Mouse (Mus musculus): Measurements from ENCODE around the gene Prkcz. TPM values are rescaled to one million over a fixed set of nuclear protein-coding genes. Genes with fewer than 3 reads are reported as not detected.
A peak's percentile ranks its signal among the peaks of the same experiment; 100 is the strongest.

The Prkcz gene
- polyA plus RNA-seq, 1 experiment from 2014 or later, result 93.9 TPM

DNA sequence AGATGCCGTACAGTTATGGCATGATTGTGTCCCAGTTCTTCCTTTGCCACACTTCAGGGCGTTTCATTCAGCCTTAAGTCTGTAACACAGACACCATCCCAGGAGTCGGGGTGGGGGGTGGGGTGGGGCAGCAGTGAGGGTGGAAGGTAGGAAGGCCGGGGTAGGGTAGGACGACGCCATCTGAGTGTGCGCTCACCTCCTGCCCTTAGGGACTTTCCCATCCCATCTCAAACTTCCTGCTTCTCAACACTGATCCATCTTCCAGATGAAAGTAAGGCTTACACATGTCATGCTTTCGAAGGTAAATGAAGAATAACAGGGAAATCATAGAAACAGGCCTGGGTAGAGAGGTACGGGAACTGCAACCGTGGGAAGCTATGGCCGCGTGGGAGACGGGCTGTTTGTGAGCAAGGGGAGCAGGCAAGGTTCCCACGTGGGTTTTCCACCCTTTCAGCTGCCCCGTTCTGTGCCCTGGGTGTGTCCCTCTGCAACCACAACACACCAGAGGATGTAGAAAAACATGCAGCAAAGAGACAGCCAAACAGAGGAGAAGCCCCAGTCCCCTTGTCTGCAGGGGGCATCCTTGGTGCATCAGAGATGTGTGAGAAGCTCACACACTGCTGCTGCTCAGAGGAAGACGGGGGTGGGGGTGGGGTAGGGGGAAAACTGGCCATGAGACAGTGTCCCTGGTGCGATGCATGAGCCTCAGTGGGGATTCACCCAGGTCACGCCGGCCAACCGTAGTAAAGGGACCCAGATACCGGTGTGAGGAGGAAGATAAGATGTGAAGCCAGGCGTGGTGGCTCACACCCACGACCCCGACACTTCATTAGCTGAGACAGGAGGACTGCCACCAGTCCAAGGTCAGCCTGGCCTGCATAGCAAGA lies 54.6 kb downstream of the Prkcz start:
- Histone ChIP-seq H3K4me2 (ENCODE audit: low read length) (no peak overlapping the region), H3K9me3 (ENCODE audit: control insufficient read depth, low read length) (no peaks in the 10 kb centered on the region), H3K9ac (ENCODE audit: low read depth, low read length) (no peak overlapping the region), H3K4me1 (ENCODE audit: control insufficient read depth, insufficient read depth, low read depth, low read length) (peaks cover 39% of the 10 kb centered on the region), H3K27ac (ENCODE audit: low read depth, low read length) (no peak overlapping the region), H3K27me3 (replicated peaks; ENCODE audit: control insufficient read depth, insufficient read depth, low read length) (no peaks in the 10 kb centered on the region), H3K36me3 (ENCODE audit: control insufficient read depth, insufficient read depth, low read length) (no peaks in the 10 kb centered on the region), H3K4me3 (ENCODE audit: low read length) (no peak overlapping the region)
- no peak for ATAC-seq
- WGBS, result 71% methylated on average over 24 of the region's 24 CpGs

DNA sequence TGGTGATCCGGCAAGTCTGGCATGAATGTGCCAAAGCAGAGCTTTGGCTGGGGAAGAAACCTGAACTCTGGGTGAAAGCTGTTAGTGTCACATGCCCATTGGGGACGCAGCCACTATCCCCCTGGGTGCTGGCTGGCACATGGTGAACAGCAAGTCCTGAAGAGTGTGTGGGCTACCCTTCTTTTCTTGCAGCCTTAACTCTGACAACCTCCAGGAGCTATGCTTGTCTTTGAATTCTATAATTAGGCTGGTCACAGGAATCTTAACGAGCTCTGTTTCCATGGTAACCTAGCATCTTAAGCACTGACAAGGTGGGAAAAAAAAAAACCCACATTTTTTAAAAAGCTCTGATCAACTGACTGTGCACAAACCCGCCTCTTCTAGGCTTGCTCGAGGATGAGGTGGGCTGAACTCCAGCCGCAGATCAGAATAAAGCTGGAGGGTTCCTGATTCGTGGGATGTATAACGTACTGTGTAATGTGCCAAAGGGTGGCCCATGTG lies 55.6 kb downstream of the Prkcz start:
- Histone ChIP-seq H3K9ac (ENCODE audit: low read depth, low read length) (0 out of 2 replicates have a peak overlapping the region, but pooled peaks have one; percentile 19), H3K4me2 (ENCODE audit: low read length) (peak overlapping the region; percentile 36), H3K4me3 (ENCODE audit: low read length) (no peak overlapping the region), H3K9me3 (ENCODE audit: control insufficient read depth, low read length) (no peaks in the 10 kb centered on the region), H3K4me1 (ENCODE audit: control insufficient read depth, insufficient read depth, low read depth, low read length) (peaks cover 39% of the 10 kb centered on the region), H3K36me3 (ENCODE audit: control insufficient read depth, insufficient read depth, low read length) (no peaks in the 10 kb centered on the region), H3K27ac (ENCODE audit: low read depth, low read length) (peak overlapping the region; percentile 70), H3K27me3 (replicated peaks; ENCODE audit: control insufficient read depth, insufficient read depth, low read length) (no peaks in the 10 kb centered on the region)
- ATAC-seq, result 0 out of 2 replicates have a peak, but pooled peaks have one; percentile 15
- WGBS, result 28% methylated on average over 8 of the region's 8 CpGs

DNA sequence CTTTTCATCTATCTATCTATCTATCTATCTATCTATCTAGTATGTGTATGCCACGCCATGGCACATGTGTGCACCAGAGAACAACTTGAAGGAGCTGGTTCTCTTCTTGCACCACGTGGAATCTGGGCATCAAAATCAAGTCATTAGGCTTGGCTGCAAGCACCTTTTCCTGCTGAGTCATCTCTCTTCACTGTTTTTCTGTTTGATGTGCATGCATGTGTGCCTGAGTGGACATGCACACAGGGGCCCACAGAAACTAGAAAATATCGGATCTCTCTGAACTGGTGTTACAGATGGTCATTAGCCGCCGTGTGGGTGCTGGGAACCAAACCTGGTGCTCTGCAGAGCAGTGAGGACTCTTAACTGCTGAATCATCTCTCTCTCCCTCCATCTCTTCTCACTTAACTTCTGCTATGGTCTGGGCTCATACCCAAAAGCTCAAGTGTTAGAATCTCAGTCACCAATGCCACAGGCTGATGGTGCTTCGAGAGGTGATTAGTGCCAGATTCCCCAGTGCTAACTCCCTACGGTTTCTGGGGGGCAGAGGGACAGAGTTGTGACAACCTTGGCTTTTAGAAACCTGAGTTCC lies 56.6 kb downstream of the Prkcz start:
- Histone ChIP-seq H3K27ac (ENCODE audit: low read depth, low read length) (no peak overlapping the region), H3K9ac (ENCODE audit: low read depth, low read length) (no peak overlapping the region), H3K4me3 (ENCODE audit: low read length) (no peak overlapping the region), H3K4me2 (ENCODE audit: low read length) (no peak overlapping the region), H3K36me3 (ENCODE audit: control insufficient read depth, insufficient read depth, low read length) (no peaks in the 10 kb centered on the region), H3K4me1 (ENCODE audit: control insufficient read depth, insufficient read depth, low read depth, low read length) (peaks cover 39% of the 10 kb centered on the region), H3K9me3 (ENCODE audit: control insufficient read depth, low read length) (no peaks in the 10 kb centered on the region), H3K27me3 (replicated peaks; ENCODE audit: control insufficient read depth, insufficient read depth, low read length) (no peaks in the 10 kb centered on the region)
- no peak for ATAC-seq
- WGBS, result 92% methylated on average over 7 of the region's 7 CpGs

DNA sequence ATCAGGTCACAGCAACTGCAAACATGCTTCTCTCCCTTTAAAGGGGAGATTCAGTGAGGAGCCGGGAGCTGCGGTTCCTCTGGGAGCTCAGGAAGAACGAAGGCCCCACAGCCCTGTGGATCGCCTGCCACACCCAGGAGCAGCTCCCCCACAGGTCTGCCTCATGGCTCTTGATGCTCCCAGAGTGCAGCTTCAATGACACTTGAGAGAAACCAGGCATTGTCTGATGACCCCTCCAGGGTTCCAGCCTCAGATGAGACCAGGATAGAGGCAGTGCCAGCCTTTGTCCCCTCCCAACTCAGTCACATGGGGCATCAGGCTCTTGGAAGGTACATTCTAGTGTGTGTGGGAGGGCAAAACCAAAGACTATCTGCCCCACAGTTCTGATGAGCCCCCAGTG lies 59.2 kb downstream of the Prkcz start:
- H3K4me3 ChIP-seq (ENCODE audit: low read length), result no peak overlapping the region
- no peaks in the 10 kb centered on the region for H3K27me3 ChIP-seq (replicated peaks; ENCODE audit: control insufficient read depth, insufficient read depth, low read length)
- no peaks in the 10 kb centered on the region for H3K9me3 ChIP-seq (ENCODE audit: control insufficient read depth, low read length)
- H3K4me2 ChIP-seq (ENCODE audit: low read length), result no peak overlapping the region
- peaks cover 24% of the 10 kb centered on the region for H3K4me1 ChIP-seq (ENCODE audit: control insufficient read depth, insufficient read depth, low read depth, low read length)
- WGBS, result 41% methylated on average over 4 of the region's 4 CpGs
- no peaks in the 10 kb centered on the region for H3K36me3 ChIP-seq (ENCODE audit: control insufficient read depth, insufficient read depth, low read length)
- H3K27ac ChIP-seq (ENCODE audit: low read depth, low read length), result no peak overlapping the region
- 0 out of 2 replicates have a peak overlapping the region, but pooled peaks have one; percentile 29 for H3K9ac ChIP-seq (ENCODE audit: low read depth, low read length)
- ATAC-seq, result no peak

DNA sequence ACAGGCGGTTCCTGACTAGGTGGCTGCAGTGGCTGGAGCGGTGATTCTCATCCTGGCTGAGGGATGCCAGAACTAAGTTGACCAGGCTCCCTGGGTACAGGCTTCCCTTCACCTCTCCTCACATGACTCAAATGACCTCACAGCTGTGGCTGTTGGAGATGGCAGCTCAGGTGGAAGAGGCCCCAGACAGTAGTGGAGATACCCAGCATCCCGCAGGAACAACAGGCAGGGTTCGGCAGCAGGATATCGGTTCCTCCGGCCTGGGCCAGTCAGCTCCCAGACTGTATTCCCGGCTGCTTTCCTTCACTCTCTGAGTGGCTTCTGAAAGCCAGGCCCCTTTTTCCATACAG lies 60.1 kb downstream of the Prkcz start:
- Histone ChIP-seq H3K9ac (ENCODE audit: low read depth, low read length) (no peak overlapping the region), H3K4me1 (ENCODE audit: control insufficient read depth, insufficient read depth, low read depth, low read length) (peaks cover 20% of the 10 kb centered on the region), H3K4me3 (ENCODE audit: low read length) (no peak overlapping the region), H3K27ac (ENCODE audit: low read depth, low read length) (no peak overlapping the region), H3K4me2 (ENCODE audit: low read length) (no peak overlapping the region), H3K27me3 (replicated peaks; ENCODE audit: control insufficient read depth, insufficient read depth, low read length) (no peaks in the 10 kb centered on the region), H3K9me3 (ENCODE audit: control insufficient read depth, low read length) (no peaks in the 10 kb centered on the region), H3K36me3 (ENCODE audit: control insufficient read depth, insufficient read depth, low read length) (no peaks in the 10 kb centered on the region)
- WGBS, result 94% methylated on average over 7 of the region's 7 CpGs
- ATAC-seq, result no peak

DNA sequence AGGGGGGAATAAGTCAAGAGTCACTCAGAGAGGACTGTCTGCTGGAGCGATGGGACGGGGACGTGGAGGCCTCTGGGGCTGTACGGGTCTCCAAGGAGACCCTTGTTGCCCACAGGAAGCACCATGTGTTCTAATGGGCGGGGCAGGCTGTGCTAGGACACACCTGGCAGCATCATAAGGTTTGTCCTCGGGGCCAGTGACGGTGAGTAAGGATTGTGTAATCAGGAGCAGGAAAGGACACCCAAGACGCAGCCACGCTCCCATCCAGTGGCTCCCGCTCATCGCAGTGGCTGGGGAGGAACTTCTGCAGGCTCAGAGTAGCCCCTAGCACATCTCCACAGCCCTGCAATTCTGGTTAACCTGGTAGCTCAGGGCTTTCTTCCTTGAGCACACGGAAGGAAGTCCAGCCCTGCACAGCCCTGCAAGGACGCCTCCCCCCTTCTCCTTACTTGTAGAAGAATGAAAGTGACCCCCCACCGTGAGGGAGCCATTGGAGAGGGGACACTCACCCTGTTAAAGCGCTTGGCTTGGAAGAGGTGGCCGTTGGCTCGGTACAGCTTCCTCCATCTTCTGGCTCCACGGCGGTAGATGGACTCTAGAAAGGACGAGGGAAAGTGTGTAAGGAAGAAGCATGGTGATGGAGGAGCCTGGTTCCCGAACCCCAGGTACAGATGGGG lies 60.6 kb downstream of the Prkcz start:
- no peak for ATAC-seq
- Histone ChIP-seq H3K9ac (ENCODE audit: low read depth, low read length) (no peak overlapping the region), H3K4me3 (ENCODE audit: low read length) (no peak overlapping the region), H3K9me3 (ENCODE audit: control insufficient read depth, low read length) (no peaks in the 10 kb centered on the region), H3K4me2 (ENCODE audit: low read length) (no peak overlapping the region), H3K27ac (ENCODE audit: low read depth, low read length) (no peak overlapping the region), H3K36me3 (ENCODE audit: control insufficient read depth, insufficient read depth, low read length) (no peaks in the 10 kb centered on the region), H3K4me1 (ENCODE audit: control insufficient read depth, insufficient read depth, low read depth, low read length) (peaks cover 17% of the 10 kb centered on the region), H3K27me3 (replicated peaks; ENCODE audit: control insufficient read depth, insufficient read depth, low read length) (no peaks in the 10 kb centered on the region)
- WGBS, result 78% methylated on average over 21 of the region's 21 CpGs

DNA sequence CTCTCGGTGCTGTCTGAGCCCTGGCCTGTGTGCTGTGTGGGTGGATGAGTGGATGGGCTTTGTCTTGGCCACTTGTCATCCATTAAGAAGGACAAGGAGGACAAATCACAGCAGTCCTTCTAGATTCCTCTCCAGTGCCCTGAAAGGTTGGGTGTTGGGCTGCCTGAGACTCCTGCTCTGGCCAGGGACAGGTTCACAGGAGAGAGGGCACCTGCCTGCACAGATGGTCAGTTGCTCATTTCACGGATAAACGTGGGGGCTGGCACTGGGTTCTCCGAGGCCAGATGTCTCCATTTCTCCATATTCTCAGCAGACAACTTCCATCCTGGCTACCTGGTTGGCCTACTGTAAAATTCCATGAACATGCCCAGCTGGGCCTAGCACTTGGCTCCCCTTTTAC lies 62.3 kb downstream of the Prkcz start:
- no peak overlapping the region for H3K4me3 ChIP-seq (ENCODE audit: low read length)
- H3K4me2 ChIP-seq (ENCODE audit: low read length), result no peak overlapping the region
- H3K9me3 ChIP-seq (ENCODE audit: control insufficient read depth, low read length), result no peaks in the 10 kb centered on the region
- ATAC-seq, result no peak
- H3K36me3 ChIP-seq (ENCODE audit: control insufficient read depth, insufficient read depth, low read length), result no peaks in the 10 kb centered on the region
- no peak overlapping the region for H3K27ac ChIP-seq (ENCODE audit: low read depth, low read length)
- H3K9ac ChIP-seq (ENCODE audit: low read depth, low read length), result no peak overlapping the region
- WGBS, result 89% methylated on average over 4 of the region's 4 CpGs
- peaks cover 8% of the 10 kb centered on the region for H3K4me1 ChIP-seq (ENCODE audit: control insufficient read depth, insufficient read depth, low read depth, low read length)
- H3K27me3 ChIP-seq (replicated peaks; ENCODE audit: control insufficient read depth, insufficient read depth, low read length), result no peaks in the 10 kb centered on the region

DNA sequence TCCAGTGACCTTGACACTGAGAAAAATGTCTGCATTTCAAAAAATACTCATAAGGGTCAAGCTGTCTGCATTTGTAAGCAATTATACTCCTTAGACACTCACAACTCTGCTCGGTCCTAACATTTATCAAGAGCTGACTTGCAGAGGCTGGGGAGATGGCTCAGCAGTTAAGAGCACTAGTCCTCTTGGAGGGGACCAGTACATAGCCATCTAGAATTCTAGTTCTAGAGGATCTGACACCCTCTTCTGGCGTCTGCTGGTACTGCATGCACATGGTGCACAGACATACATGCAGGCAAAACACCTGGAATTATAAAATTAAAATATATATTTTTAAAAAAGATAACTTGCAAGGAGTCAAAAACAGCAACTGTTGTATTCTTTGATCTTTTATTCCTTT lies 64.1 kb downstream of the Prkcz start:
- Histone ChIP-seq H3K9me3 (ENCODE audit: control insufficient read depth, low read length) (no peaks in the 10 kb centered on the region), H3K4me2 (ENCODE audit: low read length) (no peak overlapping the region), H3K4me3 (ENCODE audit: low read length) (no peak overlapping the region), H3K36me3 (ENCODE audit: control insufficient read depth, insufficient read depth, low read length) (no peaks in the 10 kb centered on the region), H3K9ac (ENCODE audit: low read depth, low read length) (no peak overlapping the region), H3K27ac (ENCODE audit: low read depth, low read length) (no peak overlapping the region), H3K27me3 (replicated peaks; ENCODE audit: control insufficient read depth, insufficient read depth, low read length) (no peaks in the 10 kb centered on the region), H3K4me1 (ENCODE audit: control insufficient read depth, insufficient read depth, low read depth, low read length) (peaks cover 6% of the 10 kb centered on the region)
- no peak for ATAC-seq
- WGBS, result 58% methylated on average over 2 of the region's 2 CpGs

DNA sequence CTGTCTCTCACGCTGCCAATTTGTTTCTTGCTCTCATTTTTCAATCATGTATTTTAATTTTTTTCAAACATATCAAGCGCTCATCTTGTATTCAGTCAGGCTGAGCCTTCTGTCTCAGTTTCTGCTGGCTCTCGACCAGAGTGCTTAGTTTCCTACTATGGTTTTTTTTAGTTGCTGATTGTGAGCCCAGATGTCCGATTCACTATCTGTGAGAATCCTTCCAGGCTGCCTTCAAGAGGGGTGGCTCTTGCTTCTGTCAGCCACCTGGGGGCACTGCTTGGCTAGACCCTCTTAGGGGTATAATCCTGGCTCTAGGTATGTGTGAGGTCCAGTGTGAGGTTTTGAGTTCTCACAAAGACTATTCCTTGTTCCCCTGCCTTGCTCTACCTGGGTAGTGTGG lies 65.2 kb downstream of the Prkcz start:
- Histone ChIP-seq H3K4me1 (ENCODE audit: control insufficient read depth, insufficient read depth, low read depth, low read length) (0 out of 2 replicates have a peak, but pooled peaks cover 2% of the 10 kb centered on the region), H3K36me3 (ENCODE audit: control insufficient read depth, insufficient read depth, low read length) (no peaks in the 10 kb centered on the region), H3K27ac (ENCODE audit: low read depth, low read length) (no peak overlapping the region), H3K9ac (ENCODE audit: low read depth, low read length) (no peak overlapping the region), H3K4me3 (ENCODE audit: low read length) (no peak overlapping the region), H3K4me2 (ENCODE audit: low read length) (no peak overlapping the region), H3K27me3 (replicated peaks; ENCODE audit: control insufficient read depth, insufficient read depth, low read length) (no peaks in the 10 kb centered on the region), H3K9me3 (ENCODE audit: control insufficient read depth, low read length) (no peaks in the 10 kb centered on the region)
- WGBS, result 69% methylated on average over 4 of the region's 4 CpGs
- no peak for ATAC-seq

Measured in hindbrain, embryonic 16.5 days (tissue).